Mouse (Mus musculus) olfactory bulb, adult 2 months (tissue): ENCODE data around the gene Vmn2r54. TPM values are rescaled to one million over a fixed set of nuclear protein-coding genes. Genes with fewer than 3 reads are reported as not detected.
"Not testable (repeated sequence)": the region's sequence is repeated elsewhere in the genome, so short reads cannot be mapped to it uniquely, and the experiment has no call there.

ENCODE experiments used
- H3K27ac ChIP-seq: fragments of 200-500 bp; 2 replicates; pipeline ENCODE4 v1.5.1; 2012; ENCODE audit warnings: low read depth, low read length; ENCODE audit not compliant: insufficient read depth
- H3K4me1 ChIP-seq: fragments of 200-500 bp; 2 replicates; pipeline ENCODE4 v1.6.1; 2012; ENCODE audit warnings: low read length; ENCODE audit not compliant: control insufficient read depth, insufficient read depth
- H3K4me3 ChIP-seq: fragments of 200-500 bp; 2 replicates; pipeline ENCODE4 v1.5.1; 2012; ENCODE audit warnings: mild to moderate bottlenecking, low read depth, low read length, moderate library complexity; ENCODE audit not compliant: insufficient read depth
- CTCF ChIP-seq: fragments of 200-500 bp; IDR thresholded peaks from 2 replicates; pipeline ENCODE4 v1.5.1; 2012; ENCODE audit warnings: low read depth, mild to moderate bottlenecking, low read length, moderate library complexity; ENCODE audit not compliant: insufficient read depth
- POLR2A ChIP-seq: fragments of 200-500 bp; IDR thresholded peaks from 2 replicates; pipeline ENCODE4 v1.6.1; 2012; ENCODE audit warnings: mild to moderate bottlenecking, low read depth, low read length, moderate library complexity; ENCODE audit not compliant: insufficient read depth
- WGBS: fragments of 180-500 bp; shearing (Covaris S2); methylation state at CpG from one replicate; pipeline ENCODE4 v1.1.7; 2018; 5-methylcytosine and 5-hydroxymethylcytosine counted together
- polyA plus RNA-seq: library from polyadenylated mRNA; stranded (reverse); fragments of >200 nt; gene quantifications from 2 replicates; pipeline ENCODE4 v1.2.4, GENCODE M21; 2012; ENCODE audit warnings: low replicate concordance; ENCODE audit not compliant: missing spikeins, insufficient read depth, insufficient read length

Gene Vmn2r54
- polyA plus RNA-seq: not detected in 2 replicates

GRCm38 (mm10) chr7:12640219-12640618 lies at the start of gene Vmn2r54:
Gene Vmn2r54, minus strand, starts transcription at chr7:12640319.
- not testable (repeated sequence) for H3K27ac ChIP-seq, H3K4me3 ChIP-seq, H3K4me1 ChIP-seq
- 82% methylated on average over 3 of the region's 4 CpGs for WGBS

- H3K4me3 ChIP-seq, H3K4me1 ChIP-seq, H3K27ac ChIP-seq: not testable (repeated sequence)
- WGBS: 88% methylated on average over 3 of the region's 3 CpGs
Measured at GRCm38 (mm10) chr7:12684903-12685302, 44.8 kb upstream of the Vmn2r54 start, which contains the start of gene Vmn2r55. Gene Vmn2r55, minus strand, starts transcription at chr7:12685003.

GRCm38 (mm10) chr7:12608688-12609087 lies 31.4 kb downstream of the Vmn2r54 start, which contains the start of gene Vmn2r53:
Gene Vmn2r53, minus strand, starts transcription at chr7:12608788.
- no peak within 1 kb of the TSS for H3K4me3 ChIP-seq
- no peak within 1 kb of the TSS for H3K27ac ChIP-seq
- H3K4me1 ChIP-seq: no peaks in the 10 kb centered on the region
- no peak for TF ChIP-seq POLR2A
- TF ChIP-seq CTCF: no peak

Other genes with a start within 250 kb of the Vmn2r54 start
- gene Zfp551, start 217.6 kb downstream of the Vmn2r54 start, polyA plus RNA-seq: not detected in 2 replicates
- not detected in 2 replicates for gene Zfp606, start 162.0 kb downstream of the Vmn2r54 start, polyA plus RNA-seq
- not detected in 2 replicates for gene 2900092C05Rik, start 127.8 kb downstream of the Vmn2r54 start, polyA plus RNA-seq
- gene Vmn2r53, start 31.5 kb downstream of the Vmn2r54 start, polyA plus RNA-seq: not detected in 2 replicates
- gene Vmn2r55, start 44.7 kb upstream of the Vmn2r54 start, polyA plus RNA-seq: not detected in 2 replicates
- not detected in 2 replicates for gene Vmn2r56, start 94.7 kb upstream of the Vmn2r54 start, polyA plus RNA-seq
- gene Zscan18, start 163.3 kb upstream of the Vmn2r54 start, polyA plus RNA-seq: not detected in 2 replicates
- not detected in 2 replicates for gene Zfp329, start 178.5 kb upstream of the Vmn2r54 start, polyA plus RNA-seq
- not detected in 2 replicates for gene Zfp110, start 194.4 kb upstream of the Vmn2r54 start, polyA plus RNA-seq
- not detected in 2 replicates for gene Zfp128, start 240.9 kb upstream of the Vmn2r54 start, polyA plus RNA-seq